Comparison of ENCODE assay signal across 27 mouse cellular contexts in genomic region chr12:31273646-31274045, GRCm38 (mm10). TPM values are rescaled to one million over a fixed set of nuclear protein-coding genes. Genes with fewer than 3 reads are reported as not detected.
"Had no signal": no experiment of that assay in that cellular context is flagged by ENCODE, and none has a peak within 500 bp of the region (broad histone marks: within the 10 kb centered on the region; RNA-seq: fewer than 3 reads in every experiment).

No protein-coding gene starts in this region.

- H3K9ac ChIP-seq: limb, embryonic 13.5 days; liver, embryonic 12.5 days; liver, embryonic 15.5 days; lung, embryonic 15.5 days; midbrain, embryonic 15.5 days; neural tube, embryonic 13.5 days had no signal

- DNase-seq: liver; lung, adult 18-20 months; lung, postnatal 10 days; lung, postnatal 36 days; retina, postnatal 1 day; right cerebral cortex, postnatal 25 days; spleen, adult 18-20 months; thymus, adult 2 months; thymus, postnatal 14 days; thymus, postnatal 4 days had no signal

- H3K36me3 ChIP-seq: liver, embryonic 15.5 days; midbrain, embryonic 15.5 days; neural tube, embryonic 13.5 days had no signal

- ATAC-seq: intestine, postnatal 0 days; liver, embryonic 12.5 days; midbrain, embryonic 15.5 days had no signal

- H3K4me1 ChIP-seq: liver, embryonic 15.5 days; midbrain, embryonic 15.5 days had no signal

- H3K27me3 ChIP-seq: limb, embryonic 13.5 days; liver, embryonic 12.5 days; liver, embryonic 15.5 days; lung, embryonic 15.5 days; midbrain, embryonic 15.5 days; neural tube, embryonic 13.5 days had no signal

- H3K4me2 ChIP-seq: limb, embryonic 13.5 days; liver, embryonic 12.5 days; liver, embryonic 15.5 days; lung, embryonic 15.5 days; midbrain, embryonic 15.5 days; neural tube, embryonic 13.5 days had no signal

- H3K9me3 ChIP-seq: limb, embryonic 10.5 days; limb, embryonic 13.5 days; liver, embryonic 12.5 days; liver, embryonic 15.5 days; lung, embryonic 15.5 days; midbrain, embryonic 10.5 days; midbrain, embryonic 15.5 days; neural tube, embryonic 13.5 days had no signal

- H3K4me3 ChIP-seq: limb, embryonic 10.5 days; limb, embryonic 13.5 days; liver, embryonic 12.5 days; liver, embryonic 15.5 days; lung, embryonic 15.5 days; midbrain, embryonic 10.5 days; midbrain, embryonic 15.5 days; myocyte; neural tube, embryonic 13.5 days had no signal

- H3K27ac ChIP-seq: limb, embryonic 10.5 days; limb, embryonic 13.5 days; liver, embryonic 12.5 days; liver, embryonic 15.5 days; lung, embryonic 15.5 days; midbrain, embryonic 10.5 days; midbrain, embryonic 15.5 days; neural tube, embryonic 13.5 days had no signal

RNA-seq across cellular contexts. Expression of gene Gm6993, which starts 33.1 kb away (rescaled TPM):
- total RNA-seq: layer of hippocampus, adult 18-20 months; layer of hippocampus, postnatal 14 days; left cerebral cortex, adult 18-20 months; left cerebral cortex, postnatal 25 days; neutrophil, adult 5-6 weeks had no signal
- polyA plus RNA-seq: intestine, embryonic 14.5 days; intestine, postnatal 0 days; limb, embryonic 10.5 days; limb, embryonic 13.5 days; liver, embryonic 12.5 days; liver, embryonic 15.5 days; lung, embryonic 15.5 days; midbrain, embryonic 10.5 days; midbrain, embryonic 15.5 days; myocyte; neural tube, embryonic 13.5 days; stomach, embryonic 16.5 days; thymus, adult 2 months had no signal
